24 mouse cellular contexts compared by ENCODE assay signal in the genomic region with DNA sequence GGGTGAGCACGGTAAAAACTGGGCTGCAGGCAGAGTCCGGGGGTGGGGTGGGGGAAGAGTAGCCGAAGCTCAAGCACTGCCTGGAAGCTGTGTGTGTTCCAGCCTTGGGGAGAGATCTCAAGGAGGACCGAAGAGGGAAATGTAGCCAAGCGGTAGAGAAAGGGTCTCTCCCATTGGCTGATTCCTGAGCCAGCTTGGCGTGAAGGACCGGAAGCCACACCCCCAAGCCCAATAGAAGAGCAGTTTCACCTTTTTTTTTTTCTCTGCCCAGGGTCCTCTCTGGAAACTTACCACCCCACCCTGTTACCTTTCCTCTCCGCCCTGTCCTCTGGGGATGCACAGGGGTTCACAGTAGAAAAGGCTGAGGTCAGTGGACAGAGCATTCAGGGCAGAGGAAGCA. TPM values are rescaled to one million over a fixed set of nuclear protein-coding genes. Genes with fewer than 3 reads are reported as not detected.
DNase-seq lines count a peak whose midpoint lies in the region; TF ChIP-seq lines count a peak whose summit lies in the region.
"Had no signal": no experiment of that assay in that cellular context is flagged by ENCODE, and none has a peak within 500 bp of the region (broad histone marks: within the 10 kb centered on the region; RNA-seq: fewer than 3 reads in every experiment).

No protein-coding gene starts in this region.

- H3K36me3 ChIP-seq in E14TG2a.4 (ENCODE audit: insufficient read depth, low read length) = no peaks in the 10 kb centered on the region
- H3K36me3 ChIP-seq: embryonic facial prominence, embryonic 13.5 days; embryonic facial prominence, embryonic 15.5 days; forebrain, embryonic 10.5 days; G1E had no signal

- peaks cover 49% of the 10 kb centered on the region for H3K27me3 ChIP-seq in E14TG2a.4 (ENCODE audit: insufficient read depth, low read length)

- H3K9me3 ChIP-seq in E14TG2a.4 (ENCODE audit: low read length) = no peaks in the 10 kb centered on the region
- H3K9me3 ChIP-seq: embryonic facial prominence, embryonic 13.5 days; embryonic facial prominence, embryonic 15.5 days; forebrain, embryonic 10.5 days; forebrain, embryonic 13.5 days had no signal

- H3K4me1 ChIP-seq in E14TG2a.4 (replicated peaks; ENCODE audit: low read depth, low read length) = peaks cover 19% of the 10 kb centered on the region
- H3K4me1 ChIP-seq: embryonic facial prominence, embryonic 13.5 days; embryonic facial prominence, embryonic 15.5 days; forebrain, embryonic 13.5 days had no signal

- H3K4me3 ChIP-seq in E14TG2a.4 (replicated peaks; ENCODE audit: low read length) = peak overlapping the region; percentile 61
- H3K4me3 ChIP-seq: embryonic facial prominence, embryonic 13.5 days; embryonic facial prominence, embryonic 15.5 days; erythroblast, embryonic 14.5 days; forebrain, embryonic 10.5 days; forebrain, embryonic 13.5 days had no signal

- TF ChIP-seq CTCF in E14TG2a.4 (conservative IDR thresholded peaks at IDR 0.05; ENCODE audit: low read length) = no peak

- DNase-seq in heart, adult 11 months = peak; percentile 41
- no peak for DNase-seq in heart, adult 9 months (ENCODE audit: low spot score in 2 of 2)
- DNase-seq in ES-CJ7 (ENCODE audit: low read depth, low spot score) (peak; percentile 73), R1 (ENCODE audit: low read depth, low spot score) (peak; percentile 62)
- DNase-seq in gastrocnemius, adult 18-20 months (ENCODE audit: low spot score) = no peak
- no peak for DNase-seq in left cerebral cortex, adult 8-10 months (ENCODE audit: low spot score in 2 of 2)
- no peak for DNase-seq in urinary bladder, postnatal 25 days (ENCODE audit: low spot score)
- DNase-seq: adrenal gland, adult 8-10 months; adrenal gland, postnatal 14 days; adrenal gland, postnatal 36 days; cerebellum, adult 11-12 months; cerebellum, adult 2 months; cerebellum, adult 9-10 months; cerebellum, postnatal 10 days; cerebellum, postnatal 25 days; embryo, embryonic 11 days had no signal

RNA-seq across cellular contexts. Expression of a gene that starts 39.9 kb away (rescaled TPM):
- 10 to 100 TPM; 30.5 to 36.9 TPM for total RNA-seq in gastrocnemius, adult 18-20 months (2021)
- 1 to 10 TPM; 1.5 to 2.3 (median 2.0) TPM for total RNA-seq in left cerebral cortex, adult 8-10 months (2022)
- total RNA-seq: adrenal gland, adult 18-20 months; adrenal gland, adult 8-10 months; adrenal gland, postnatal 14 days; adrenal gland, postnatal 36 days had no signal

RNA-seq across cellular contexts. Expression of a gene that starts 43.6 kb away (rescaled TPM):
- total RNA-seq in gastrocnemius, adult 18-20 months (2021) = under 1 TPM; 0.24 to 0.68 TPM
- total RNA-seq in left cerebral cortex, adult 8-10 months (2022) = under 1 TPM; 0.53 to 0.76 (median 0.61) TPM
- total RNA-seq: adrenal gland, adult 18-20 months; adrenal gland, adult 8-10 months; adrenal gland, postnatal 14 days; adrenal gland, postnatal 36 days had no signal

Comparison
In these comparisons a context has a peak if more than half of its experiments do, and no peak if none do; other contexts are left out.
1. DNase-seq: peak in heart, adult 11 months (single experiment), ES-CJ7 (single experiment) and R1 (single experiment); none in heart, adult 9 months (0 of 2), gastrocnemius, adult 18-20 months (single experiment), left cerebral cortex, adult 8-10 months (0 of 2) and urinary bladder, postnatal 25 days (single experiment).
2. RNA of a gene that starts 39.9 kb away (total RNA-seq): 30.5 to 36.9 TPM in gastrocnemius, adult 18-20 months; 1.5 to 2.3 TPM in left cerebral cortex, adult 8-10 months; every median in the first group is over 4 times any median in the second.